Mouse (Mus musculus): ENCODE measurements at regions not wholly inside any gene's neighbourhood (a gene's known extent, or its start where the extent isn't known, plus 50 kb on each side); places are given as distances from the start of the nearest gene placed in this dataset.

DNA sequence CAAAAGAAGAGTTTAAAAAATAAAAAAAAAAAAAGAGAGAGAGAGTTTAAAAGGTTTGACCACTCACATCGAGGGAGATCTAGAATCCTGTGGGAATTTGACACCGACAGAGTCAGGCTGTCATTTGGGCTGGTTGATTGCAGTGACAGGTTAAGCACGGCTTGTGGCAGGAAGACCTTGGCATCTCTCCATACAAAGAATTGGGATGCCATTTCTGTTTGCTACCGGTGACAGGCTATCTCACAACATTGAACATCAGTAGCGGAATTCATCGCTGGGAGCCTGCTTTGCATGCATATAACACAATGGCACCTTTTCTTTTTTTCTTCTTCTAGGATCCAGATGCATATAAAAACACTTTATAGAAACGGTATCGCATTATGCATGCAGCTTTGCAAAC, 53.7 kb upstream of the Gm26657 start:
- no peak overlapping the region for H3K9ac ChIP-seq (replicated peaks; ENCODE audit: low read length)
- 47% methylated on average over 8 of the region's 8 CpGs for WGBS
- no peak overlapping the region; the same call in 1 of the 2 replicates for H3K27ac ChIP-seq (replicated peaks; ENCODE audit: low read depth, low read length)
- DNase-seq (peak; percentile 35), ATAC-seq (ENCODE audit: low FRiP score, low TSS enrichment) (no peak)
- no peaks in the 10 kb centered on the region for H3K27me3 ChIP-seq (ENCODE audit: control insufficient read depth, insufficient read depth, low read length)
- no peak overlapping the region for H3K4me3 ChIP-seq (replicated peaks; ENCODE audit: low read depth, low read length)
- H3K36me3 ChIP-seq (ENCODE audit: control insufficient read depth, insufficient read depth, low read length): no peaks in the 10 kb centered on the region
- peaks cover 3% of the 10 kb centered on the region; the same call in 1 of the 2 replicates for H3K4me1 ChIP-seq (ENCODE audit: control insufficient read depth, insufficient read depth, low read length)
- no peaks in the 10 kb centered on the region for H3K9me3 ChIP-seq (ENCODE audit: control insufficient read depth, low read length)
- no peak overlapping the region for H3K4me2 ChIP-seq (ENCODE audit: low read length)

DNA sequence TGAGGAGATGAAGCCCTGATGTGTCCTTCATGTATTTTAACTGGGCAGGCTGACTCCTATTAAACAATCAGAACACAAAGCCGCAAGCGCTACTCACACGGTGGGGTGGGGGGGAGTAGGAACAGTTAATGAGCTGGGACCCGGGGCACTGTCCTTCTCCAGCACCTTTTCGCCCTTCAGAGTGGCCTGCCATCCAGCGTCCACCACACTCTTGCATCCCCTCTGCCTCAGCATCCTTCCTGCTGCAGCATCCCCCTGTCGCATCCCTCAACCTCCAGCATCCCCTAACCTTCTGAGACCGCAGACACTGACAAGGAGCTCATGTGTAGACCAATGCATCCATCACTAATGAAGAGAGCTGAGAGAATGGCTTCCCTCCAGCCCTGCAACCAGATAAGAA, 54.2 kb upstream of the Gm26657 start:
- H3K27ac ChIP-seq (replicated peaks; ENCODE audit: low read depth, low read length): no peak overlapping the region
- H3K4me3 ChIP-seq (replicated peaks; ENCODE audit: low read depth, low read length): no peak overlapping the region
- H3K9ac ChIP-seq (replicated peaks; ENCODE audit: low read length): no peak overlapping the region
- H3K27me3 ChIP-seq (ENCODE audit: control insufficient read depth, insufficient read depth, low read length): no peaks in the 10 kb centered on the region
- peak; percentile 16 for DNase-seq
- WGBS: 55% methylated on average over 8 of the region's 8 CpGs
- no peak for ATAC-seq (ENCODE audit: low FRiP score, low TSS enrichment)
- H3K4me2 ChIP-seq (ENCODE audit: low read length): peak overlapping the region; percentile 28
- H3K4me1 ChIP-seq (ENCODE audit: control insufficient read depth, insufficient read depth, low read length): peaks cover 3% of the 10 kb centered on the region; the same call in 1 of the 2 replicates
- H3K36me3 ChIP-seq (ENCODE audit: control insufficient read depth, insufficient read depth, low read length): no peaks in the 10 kb centered on the region
- no peaks in the 10 kb centered on the region for H3K9me3 ChIP-seq (ENCODE audit: control insufficient read depth, low read length)

DNA sequence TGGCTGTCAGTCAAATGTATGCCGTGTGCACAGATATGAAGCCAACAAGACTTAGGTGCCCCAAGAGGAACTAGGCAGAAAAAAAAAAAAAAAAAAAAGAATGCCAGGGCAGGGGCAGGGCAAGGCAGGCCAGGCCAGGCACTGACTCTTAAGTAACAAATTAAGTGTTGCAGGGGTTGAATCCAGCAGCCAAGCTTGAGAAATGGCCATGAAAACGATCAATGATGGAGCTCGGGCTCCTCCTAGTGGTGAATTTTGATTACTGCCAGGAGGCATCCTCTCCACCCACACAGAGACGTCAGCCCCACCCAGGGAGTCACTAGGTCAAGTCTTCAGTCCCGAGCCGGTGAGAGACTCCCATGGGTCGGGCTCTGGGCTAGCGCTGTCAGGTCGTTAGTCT, 54.7 kb upstream of the Gm26657 start:
- peak; percentile 75 for ATAC-seq (ENCODE audit: low FRiP score, low TSS enrichment)
- H3K9ac ChIP-seq (replicated peaks; ENCODE audit: low read length): no peak overlapping the region
- 8% methylated on average over 9 of the region's 9 CpGs for WGBS

DNA sequence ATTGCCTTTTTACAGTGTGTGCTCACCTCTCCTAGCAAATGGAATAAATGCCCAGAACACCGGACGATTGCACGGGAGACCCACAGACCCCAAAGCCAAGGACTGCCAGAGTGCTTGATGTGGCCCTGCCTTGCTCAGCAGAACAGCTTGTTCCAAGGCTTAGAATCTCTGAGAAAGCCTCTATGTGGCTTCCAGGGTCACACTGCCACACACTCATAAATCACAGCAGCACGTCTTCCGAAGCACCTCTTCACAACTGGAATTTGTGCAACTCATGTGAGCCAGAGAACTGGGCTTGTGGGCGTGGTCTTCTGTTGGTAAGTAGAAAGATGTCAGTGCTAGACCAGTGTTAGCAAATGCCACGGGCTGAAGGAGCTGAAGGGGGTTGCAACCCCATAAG, 55.8 kb upstream of the Gm26657 start:
- no peak overlapping the region for H3K4me3 ChIP-seq (replicated peaks; ENCODE audit: low read depth, low read length)
- H3K9me3 ChIP-seq (ENCODE audit: control insufficient read depth, low read length): no peaks in the 10 kb centered on the region
- H3K4me2 ChIP-seq (ENCODE audit: low read length): no peak overlapping the region
- no peaks in the 10 kb centered on the region for H3K36me3 ChIP-seq (ENCODE audit: control insufficient read depth, insufficient read depth, low read length)
- DNase-seq (no peak), ATAC-seq (ENCODE audit: low FRiP score, low TSS enrichment) (no peak)
- 90% methylated on average over 7 of the region's 7 CpGs for WGBS
- no peaks in the 10 kb centered on the region for H3K27me3 ChIP-seq (ENCODE audit: control insufficient read depth, insufficient read depth, low read length)
- no peak overlapping the region for H3K27ac ChIP-seq (replicated peaks; ENCODE audit: low read depth, low read length)
- no peak overlapping the region for H3K9ac ChIP-seq (replicated peaks; ENCODE audit: low read length)
- H3K4me1 ChIP-seq (ENCODE audit: control insufficient read depth, insufficient read depth, low read length): peaks cover 3% of the 10 kb centered on the region; the same call in 1 of the 2 replicates

More for the DNA sequence above, 54.7 kb upstream of the Gm26657 start:
- Histone ChIP-seq H3K4me2 (ENCODE audit: low read length) (peak overlapping the region; percentile 28), H3K36me3 (ENCODE audit: control insufficient read depth, insufficient read depth, low read length) (no peaks in the 10 kb centered on the region), H3K27ac (replicated peaks; ENCODE audit: low read depth, low read length) (no peak overlapping the region), H3K4me1 (ENCODE audit: control insufficient read depth, insufficient read depth, low read length) (peaks cover 3% of the 10 kb centered on the region; the same call in 1 of the 2 replicates), H3K27me3 (ENCODE audit: control insufficient read depth, insufficient read depth, low read length) (no peaks in the 10 kb centered on the region), H3K9me3 (ENCODE audit: control insufficient read depth, low read length) (no peaks in the 10 kb centered on the region), H3K4me3 (replicated peaks; ENCODE audit: low read depth, low read length) (no peak overlapping the region)
- peak; percentile 91 for DNase-seq

DNA sequence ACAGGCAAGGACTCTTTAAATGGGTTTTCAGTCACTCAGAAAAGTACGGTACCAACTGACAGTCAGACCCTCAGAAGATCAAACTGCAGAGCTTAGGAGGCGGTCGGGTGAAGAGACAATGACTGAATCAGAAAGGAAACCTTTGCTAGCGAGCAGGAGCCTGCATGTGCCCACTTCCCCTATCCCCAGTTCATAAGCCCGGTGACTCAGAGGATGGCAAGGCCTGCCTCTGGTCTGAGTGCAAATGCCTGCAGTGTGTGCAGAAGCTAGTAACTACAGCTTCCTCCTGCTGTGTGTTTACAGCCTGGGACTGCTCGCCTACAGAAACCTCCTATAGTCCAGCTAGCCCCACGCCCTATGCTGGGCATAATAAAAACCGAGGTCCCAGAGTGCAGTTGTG, 58.7 kb upstream of the Gm26657 start:
- Histone ChIP-seq H3K9ac (replicated peaks; ENCODE audit: low read length) (no peak overlapping the region), H3K36me3 (ENCODE audit: control insufficient read depth, insufficient read depth, low read length) (no peaks in the 10 kb centered on the region), H3K4me2 (ENCODE audit: low read length) (no peak overlapping the region), H3K4me1 (ENCODE audit: control insufficient read depth, insufficient read depth, low read length) (peaks cover 3% of the 10 kb centered on the region; the same call in 1 of the 2 replicates), H3K4me3 (replicated peaks; ENCODE audit: low read depth, low read length) (no peak overlapping the region), H3K27ac (replicated peaks; ENCODE audit: low read depth, low read length) (no peak overlapping the region), H3K9me3 (ENCODE audit: control insufficient read depth, low read length) (no peaks in the 10 kb centered on the region), H3K27me3 (ENCODE audit: control insufficient read depth, insufficient read depth, low read length) (no peaks in the 10 kb centered on the region)
- no peak for ATAC-seq (ENCODE audit: low FRiP score, low TSS enrichment)
- 77% methylated on average over 8 of the region's 8 CpGs for WGBS
- no peak for DNase-seq

DNA sequence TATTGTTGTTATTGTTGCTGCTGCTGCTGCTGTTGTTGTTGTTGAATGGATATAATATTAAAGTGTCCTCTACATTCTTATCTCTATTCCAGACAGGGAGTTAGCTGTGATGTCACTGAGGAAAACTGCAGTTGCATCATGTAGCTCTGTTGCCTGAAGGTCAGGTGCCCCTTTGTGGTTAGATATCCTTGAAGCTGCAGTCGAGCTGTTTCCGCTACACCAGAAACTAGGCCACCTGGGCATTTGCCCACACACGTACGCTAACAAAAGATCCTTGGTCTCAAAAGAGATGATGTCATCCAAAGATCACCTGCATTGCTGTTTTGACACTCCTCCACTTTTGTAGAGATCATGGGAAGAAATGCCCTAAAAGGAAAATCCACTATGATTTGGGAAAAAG, 66.0 kb upstream of the Gm26657 start:
- H3K9ac ChIP-seq (replicated peaks; ENCODE audit: low read length): no peak overlapping the region
- no peak overlapping the region for H3K27ac ChIP-seq (replicated peaks; ENCODE audit: low read depth, low read length)
- no peaks in the 10 kb centered on the region for H3K36me3 ChIP-seq (ENCODE audit: control insufficient read depth, insufficient read depth, low read length)
- no peak for DNase-seq
- H3K9me3 ChIP-seq (ENCODE audit: control insufficient read depth, low read length): no peaks in the 10 kb centered on the region
- no peaks in the 10 kb centered on the region for H3K27me3 ChIP-seq (ENCODE audit: control insufficient read depth, insufficient read depth, low read length)
- no peak for ATAC-seq (ENCODE audit: low FRiP score, low TSS enrichment)
- no peak overlapping the region for H3K4me2 ChIP-seq (ENCODE audit: low read length)
- no peak overlapping the region for H3K4me3 ChIP-seq (replicated peaks; ENCODE audit: low read depth, low read length)
- WGBS: 86% methylated on average over 4 of the region's 4 CpGs
- H3K4me1 ChIP-seq (ENCODE audit: control insufficient read depth, insufficient read depth, low read length): no peaks in the 10 kb centered on the region

DNA sequence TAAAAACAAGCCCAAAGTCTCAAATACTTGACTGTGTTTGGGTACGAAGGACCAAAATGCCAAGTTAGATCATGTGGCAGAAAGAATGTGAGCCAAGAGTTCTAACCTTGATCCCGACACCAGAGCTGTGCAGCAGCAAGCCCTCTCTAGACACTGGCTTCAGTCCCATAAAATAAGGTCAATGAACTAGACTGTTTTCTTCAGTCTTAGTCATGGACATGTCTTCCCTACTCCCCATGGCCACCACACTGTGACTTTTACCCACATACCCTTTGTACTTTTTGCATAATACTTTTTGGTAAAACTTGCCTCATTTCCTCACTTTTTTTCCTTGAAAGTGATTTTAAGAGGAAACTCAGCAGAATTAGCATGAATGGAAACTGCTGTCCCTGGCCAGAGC, 74.9 kb upstream of the Gm26657 start:
- Histone ChIP-seq H3K27ac (replicated peaks; ENCODE audit: low read depth, low read length) (no peak overlapping the region), H3K4me2 (ENCODE audit: low read length) (no peak overlapping the region), H3K9me3 (ENCODE audit: control insufficient read depth, low read length) (no peaks in the 10 kb centered on the region), H3K4me1 (ENCODE audit: control insufficient read depth, insufficient read depth, low read length) (no peaks in the 10 kb centered on the region), H3K36me3 (ENCODE audit: control insufficient read depth, insufficient read depth, low read length) (no peaks in the 10 kb centered on the region), H3K9ac (replicated peaks; ENCODE audit: low read length) (no peak overlapping the region), H3K27me3 (ENCODE audit: control insufficient read depth, insufficient read depth, low read length) (no peaks in the 10 kb centered on the region), H3K4me3 (replicated peaks; ENCODE audit: low read depth, low read length) (no peak overlapping the region)
- DNase-seq (no peak), ATAC-seq (ENCODE audit: low FRiP score, low TSS enrichment) (no peak)
- WGBS: 90% methylated on average over 2 of the region's 2 CpGs

DNA sequence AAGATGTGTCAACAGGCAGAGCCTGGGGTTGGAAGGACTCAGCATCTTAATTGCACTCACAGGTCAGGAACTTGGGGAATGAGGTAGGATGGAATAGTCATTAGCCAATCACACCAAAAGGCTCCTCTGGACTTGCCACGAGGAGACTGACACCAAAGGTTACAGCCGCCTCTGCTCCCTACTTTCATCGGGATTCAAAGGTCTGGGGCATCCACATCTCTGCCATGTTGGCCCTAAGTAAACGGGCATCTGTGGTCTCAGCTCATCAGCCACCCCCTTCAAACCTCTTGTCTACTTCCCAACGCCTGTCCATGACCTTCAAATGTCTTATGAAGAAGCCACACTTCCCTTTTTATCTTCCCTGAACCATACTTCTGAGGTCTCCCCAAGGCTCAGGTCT, 78.1 kb upstream of the Gm26657 start:
- Histone ChIP-seq H3K27ac (replicated peaks; ENCODE audit: low read depth, low read length) (no peak overlapping the region), H3K27me3 (ENCODE audit: control insufficient read depth, insufficient read depth, low read length) (no peaks in the 10 kb centered on the region), H3K36me3 (ENCODE audit: control insufficient read depth, insufficient read depth, low read length) (no peaks in the 10 kb centered on the region), H3K9me3 (ENCODE audit: control insufficient read depth, low read length) (no peaks in the 10 kb centered on the region), H3K9ac (replicated peaks; ENCODE audit: low read length) (no peak overlapping the region), H3K4me2 (ENCODE audit: low read length) (no peak overlapping the region), H3K4me3 (replicated peaks; ENCODE audit: low read depth, low read length) (no peak overlapping the region), H3K4me1 (ENCODE audit: control insufficient read depth, insufficient read depth, low read length) (no peaks in the 10 kb centered on the region)
- DNase-seq (no peak), ATAC-seq (ENCODE audit: low FRiP score, low TSS enrichment) (no peak)
- 86% methylated on average over 5 of the region's 5 CpGs for WGBS

DNA sequence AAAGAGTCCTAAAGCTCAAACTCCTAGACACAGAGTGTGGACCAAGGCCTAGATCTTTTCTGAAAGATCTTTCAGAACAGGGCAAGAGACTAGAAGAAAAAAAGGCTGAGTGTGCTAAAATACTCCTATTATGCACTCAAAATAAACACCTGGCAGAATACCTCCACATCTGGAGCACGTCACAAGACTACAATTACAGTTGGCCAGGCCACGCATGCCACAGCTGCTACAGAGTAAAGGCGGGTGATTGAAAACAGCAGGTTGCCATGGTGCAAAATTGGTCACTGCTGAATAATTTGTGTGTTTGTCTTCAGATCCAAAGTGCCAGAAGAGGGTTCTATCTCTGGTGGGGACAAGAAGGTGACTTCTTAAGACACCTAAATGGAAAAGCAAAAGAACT, 82.8 kb upstream of the Gm26657 start:
- H3K27me3 ChIP-seq (ENCODE audit: control insufficient read depth, insufficient read depth, low read length): no peaks in the 10 kb centered on the region
- DNase-seq (no peak), ATAC-seq (ENCODE audit: low FRiP score, low TSS enrichment) (no peak)
- H3K4me1 ChIP-seq (ENCODE audit: control insufficient read depth, insufficient read depth, low read length): no peaks in the 10 kb centered on the region
- 87% methylated on average over 3 of the region's 3 CpGs for WGBS
- H3K9me3 ChIP-seq (ENCODE audit: control insufficient read depth, low read length): no peaks in the 10 kb centered on the region
- H3K4me3 ChIP-seq (replicated peaks; ENCODE audit: low read depth, low read length): no peak overlapping the region
- H3K27ac ChIP-seq (replicated peaks; ENCODE audit: low read depth, low read length): no peak overlapping the region
- no peak overlapping the region for H3K9ac ChIP-seq (replicated peaks; ENCODE audit: low read length)
- H3K4me2 ChIP-seq (ENCODE audit: low read length): no peak overlapping the region
- H3K36me3 ChIP-seq (ENCODE audit: control insufficient read depth, insufficient read depth, low read length): no peaks in the 10 kb centered on the region

Measured in midbrain, embryonic 14.5 days (tissue).